ENCODE assay signal across 9 mouse cellular contexts in genomic region chr15:83998115-83998514, GRCm38 (mm10).
DNase-seq lines count a peak whose midpoint lies in the region; ATAC-seq and TF ChIP-seq lines count a peak whose summit lies in the region.
"Had no signal": no experiment of that assay in that cellular context is flagged by ENCODE, and none has a peak within 500 bp of the region (broad histone marks: within the 10 kb centered on the region; RNA-seq: fewer than 3 reads in every experiment).

No protein-coding gene starts in this region.

- H3K4me3 ChIP-seq in midbrain, embryonic 11.5 days (ENCODE audit: low read depth, low read length), result peak overlapping the region; percentile 13; the same call in 1 of the 2 replicates

- TF ChIP-seq CTCF in brain, embryonic 14.5 days (IDR thresholded peaks at IDR 0.05; ENCODE audit: borderline replicate concordance, extremely low read depth, insufficient read depth, insufficient read length), result no peak

- 7% methylated on average over 19 of the region's 19 CpGs for WGBS in midbrain, embryonic 11.5 days

- no peaks in the 10 kb centered on the region for H3K27me3 ChIP-seq in midbrain, embryonic 11.5 days (ENCODE audit: control insufficient read depth, insufficient read depth, low read length)

- H3K27ac ChIP-seq in midbrain, embryonic 11.5 days (ENCODE audit: low read depth, low read length), result no peak overlapping the region

- H3K9me3 ChIP-seq in midbrain, embryonic 11.5 days (ENCODE audit: control insufficient read depth, low read length), result no peaks in the 10 kb centered on the region

- peaks cover 6% of the 10 kb centered on the region for H3K4me1 ChIP-seq in midbrain, embryonic 11.5 days (ENCODE audit: control insufficient read depth, insufficient read depth, low read length)

- TF ChIP-seq POLR2A in brain, embryonic 14.5 days (IDR thresholded peaks at IDR 0.05; ENCODE audit: borderline replicate concordance, extremely low read depth, insufficient read depth, insufficient read length, poor library complexity, severe bottlenecking), result no peak

- H3K36me3 ChIP-seq in midbrain, embryonic 11.5 days (ENCODE audit: control insufficient read depth, insufficient read depth, low read length), result no peaks in the 10 kb centered on the region

- peak overlapping the region; percentile 18; the same call in 1 of the 2 replicates for H3K9ac ChIP-seq in midbrain, embryonic 11.5 days (ENCODE audit: low read length)

- H3K4me2 ChIP-seq in midbrain, embryonic 11.5 days, result peak overlapping the region; percentile 46

- peak; percentile 69 for ATAC-seq in midbrain, embryonic 11.5 days (ENCODE audit: low FRiP score)
- no peak for ATAC-seq in monocyte, adult 5-6 weeks (replicated peaks; ENCODE audit: insufficient number of reproducible peaks, low FRiP score, low TSS enrichment, poor library complexity, severe bottlenecking)
- ATAC-seq in inflammation-experienced regulatory T-cells, adult 6 months, result no peak
- ATAC-seq: Patski had no signal

- peak; percentile 94 for DNase-seq in brain, embryonic 14.5 days (ENCODE audit: low read depth)
- DNase-seq in cerebellum, postnatal 25 days, result peak; percentile 50 to 68
- peak; percentile 58 to 63 for DNase-seq in heart, adult 9 months (ENCODE audit: low spot score in 2 of 2)
- DNase-seq in layer of hippocampus, adult 9-11 months, result peak; percentile 88
- DNase-seq in midbrain, embryonic 11.5 days (ENCODE audit: low spot score, missing footprints), result peak; percentile 93
- DNase-seq in urinary bladder, postnatal 4 days (ENCODE audit: low spot score in 2 of 2), result no peak

Comparison
In these comparisons a context has a peak if more than half of its experiments do, and no peak if none do; other contexts are left out.
1. DNase-seq: peak in brain, embryonic 14.5 days (single experiment), cerebellum, postnatal 25 days (2 of 2), heart, adult 9 months (2 of 2), layer of hippocampus, adult 9-11 months (single experiment) and midbrain, embryonic 11.5 days (single experiment); none in urinary bladder, postnatal 4 days (0 of 2).